Mouse (Mus musculus) lung, postnatal 10 days (tissue): ENCODE measurements around the gene Adgrl1.
"Not testable (repeated sequence)": the region's sequence is repeated elsewhere in the genome, so short reads cannot be mapped to it uniquely, and the experiment has no call there.

Experiments
- DNase-seq: peaks from one replicate; pipeline ENCODE4 v3.0.0; 2021

Adgrl1 gene

DNA sequence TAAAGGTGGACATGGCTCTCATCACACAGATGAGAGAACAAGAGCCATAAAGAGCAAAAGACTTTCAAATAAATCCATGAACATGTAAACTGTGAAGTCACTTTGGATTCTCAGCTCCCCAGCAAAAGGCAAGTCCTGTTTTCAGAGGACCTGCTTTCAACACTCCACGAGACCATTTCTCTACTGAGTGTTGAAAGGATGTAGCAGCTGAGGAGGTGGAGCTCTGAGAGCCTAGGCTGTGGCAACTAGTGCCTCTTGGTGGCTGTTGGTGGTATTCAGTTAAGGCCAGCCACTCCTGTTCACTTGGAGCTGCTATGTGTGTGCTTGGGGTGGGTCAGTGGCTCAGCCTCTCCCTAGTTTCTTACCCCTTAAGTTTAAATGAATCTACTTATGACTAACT, 56.9 kb downstream of the Adgrl1 start:
- peak; percentile 39 for DNase-seq

GRCm38 (mm10) chr8:83964015-83964765, 64.3 kb downstream of the Adgrl1 start:
- peak; percentile 84 for DNase-seq

DNA sequence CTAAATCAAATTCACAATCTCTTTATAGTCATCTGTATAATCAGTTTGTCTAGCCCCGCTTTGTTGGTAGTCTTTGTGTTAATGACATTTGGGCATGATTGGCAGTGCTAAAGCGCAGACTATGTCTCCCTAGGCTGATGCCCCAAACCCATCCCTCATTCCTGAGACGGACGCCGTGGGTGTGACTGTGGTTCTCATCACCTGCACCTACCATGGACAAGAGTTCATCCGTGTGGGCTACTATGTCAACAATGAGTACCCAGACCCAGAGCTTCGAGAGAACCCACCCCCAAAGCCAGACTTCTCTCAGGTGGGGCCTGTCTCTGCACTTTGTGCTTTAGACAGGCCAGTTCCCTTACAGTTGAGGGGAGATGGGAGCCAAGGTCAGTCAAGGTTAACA, 67.8 kb downstream of the Adgrl1 start:
- no peak for DNase-seq

DNA sequence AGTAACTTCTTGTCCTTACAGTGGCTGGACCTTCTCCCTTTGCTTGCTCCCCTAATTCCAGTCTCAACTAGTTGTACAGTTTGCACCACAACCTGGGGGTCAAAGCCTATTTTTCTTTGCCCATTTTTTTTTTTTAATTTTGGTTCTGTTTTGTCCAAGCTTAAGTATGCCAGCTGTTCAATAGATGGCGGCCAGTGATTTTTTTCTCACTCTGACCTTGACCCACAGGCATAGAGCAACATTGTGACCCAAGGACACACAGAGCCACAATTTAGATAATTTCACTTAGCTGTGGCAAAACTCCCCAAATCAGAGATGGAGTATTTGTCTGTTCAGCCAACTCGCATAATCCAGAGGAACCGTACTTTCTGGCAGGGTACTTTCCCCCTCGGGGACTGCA, 71.2 kb downstream of the Adgrl1 start:
- DNase-seq, result no peak

GRCm38 (mm10) chr8:83971661-83972060, 71.8 kb downstream of the Adgrl1 start:
- no peak for DNase-seq

GRCm38 (mm10) chr8:83972150-83973120, 72.5 kb downstream of the Adgrl1 start, which contains the start of gene Prkaca:
Prkaca (plus strand) TSS chr8:83972993.
- DNase-seq, result peak; percentile 99

- peak; percentile 34 for DNase-seq
These were observed 73.5 kb downstream of the Adgrl1 start for GRCm38 (mm10) chr8:83973161-83974031.

- peak; percentile 54 for DNase-seq
These were observed 74.6 kb downstream of the Adgrl1 start for GRCm38 (mm10) chr8:83974521-83974920.

DNA sequence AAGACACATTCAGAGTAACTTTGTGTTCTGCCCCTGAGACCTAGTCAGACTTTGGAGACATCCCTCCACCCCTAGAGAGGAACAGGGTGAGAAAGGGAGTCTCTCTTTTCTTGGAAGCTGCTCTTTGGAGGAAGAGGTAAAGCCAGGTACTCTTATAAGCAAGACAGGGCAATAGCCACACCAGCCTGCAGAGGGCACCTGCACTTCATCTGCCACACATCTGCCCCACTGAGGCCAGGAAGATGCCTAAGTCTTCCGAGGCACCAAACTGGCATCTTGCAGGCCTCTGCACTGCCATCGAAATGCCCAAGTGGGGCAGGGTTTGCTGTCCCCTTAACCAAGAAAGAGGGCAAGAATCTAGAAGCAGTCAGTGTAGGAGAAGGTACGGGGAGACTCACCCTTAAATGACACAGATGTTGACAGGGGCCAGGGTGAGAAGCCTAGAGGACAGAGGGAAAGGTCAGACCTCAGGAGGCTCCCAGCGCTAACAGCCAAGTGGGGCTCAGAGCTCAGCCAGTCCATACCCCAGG, 76.3 kb downstream of the Adgrl1 start:
- peak; percentile 39 for DNase-seq

DNA sequence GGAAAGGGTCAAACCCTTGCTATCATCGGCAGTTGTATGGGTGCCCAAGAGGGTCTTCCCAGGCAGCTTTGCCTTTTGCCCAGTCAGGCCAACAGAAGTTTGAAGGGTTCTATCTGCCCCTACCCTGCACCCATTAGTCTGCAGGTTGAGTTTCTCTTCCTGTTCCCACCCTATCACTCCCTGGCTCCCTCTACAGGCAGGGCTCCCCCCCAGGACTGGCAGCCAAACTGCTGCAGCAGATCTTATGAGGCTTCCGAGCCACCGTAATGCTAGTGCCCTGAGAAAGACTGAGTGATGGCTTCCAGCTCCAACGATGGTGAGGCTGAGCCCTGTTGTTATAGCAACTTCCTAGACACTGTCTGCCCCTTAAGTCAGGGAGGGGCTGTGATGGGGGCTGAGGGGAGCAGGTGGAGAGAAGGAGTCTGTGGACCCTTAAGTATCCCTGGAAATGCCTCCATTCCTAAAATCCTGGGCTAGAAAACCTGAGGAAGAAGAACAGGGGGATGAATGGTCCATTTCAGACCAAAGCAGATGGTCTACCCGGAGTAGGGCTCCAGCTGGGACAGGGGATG, 77.0 kb downstream of the Adgrl1 start:
- DNase-seq, result no peak

DNA sequence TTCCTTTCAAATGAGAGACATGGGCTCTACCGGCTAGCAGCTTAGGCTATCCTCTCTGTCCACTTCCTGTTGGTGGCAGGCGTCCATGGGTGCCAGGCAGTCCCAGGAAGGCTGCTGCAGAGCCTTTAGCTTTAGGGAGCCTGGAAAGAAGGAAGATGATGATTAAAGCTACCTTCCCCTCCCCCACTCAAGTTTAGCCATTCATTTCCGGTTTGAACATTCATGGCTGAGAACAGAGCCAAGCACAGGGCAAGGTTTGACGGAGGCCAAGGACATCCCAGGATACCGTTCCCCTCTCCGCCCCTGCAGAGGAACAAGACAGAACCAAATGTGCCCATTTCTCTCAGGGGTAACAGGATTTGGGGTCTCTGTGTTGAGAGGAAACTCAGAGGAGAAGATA, 77.7 kb downstream of the Adgrl1 start:
- DNase-seq, result peak; percentile 59

DNA sequence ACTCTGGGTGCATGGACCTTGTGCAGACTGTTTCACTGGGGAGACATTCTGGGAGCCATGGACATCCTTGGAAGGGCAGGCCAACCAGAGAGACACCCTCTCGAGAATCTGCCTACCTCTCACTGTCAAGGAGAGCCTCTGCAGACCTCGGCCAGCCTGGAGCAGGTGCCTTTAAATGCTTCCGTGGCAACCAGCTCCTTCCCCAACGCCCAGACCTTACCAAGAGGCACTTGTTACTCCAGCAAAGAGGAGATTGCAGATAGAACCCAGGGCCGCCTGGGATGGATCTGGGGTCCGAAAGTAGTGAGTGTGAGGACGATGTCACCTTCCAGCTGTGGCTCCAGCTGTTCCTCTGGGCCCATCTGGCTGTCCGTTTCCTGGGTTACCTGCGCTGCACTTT, 78.3 kb downstream of the Adgrl1 start:
- no peak for DNase-seq

- no peak for DNase-seq
These were observed 80.3 kb downstream of the Adgrl1 start for GRCm38 (mm10) chr8:83980250-83980649.

GRCm38 (mm10) chr8:83980845-83981244, 80.9 kb downstream of the Adgrl1 start:
- DNase-seq, result no peak

DNA sequence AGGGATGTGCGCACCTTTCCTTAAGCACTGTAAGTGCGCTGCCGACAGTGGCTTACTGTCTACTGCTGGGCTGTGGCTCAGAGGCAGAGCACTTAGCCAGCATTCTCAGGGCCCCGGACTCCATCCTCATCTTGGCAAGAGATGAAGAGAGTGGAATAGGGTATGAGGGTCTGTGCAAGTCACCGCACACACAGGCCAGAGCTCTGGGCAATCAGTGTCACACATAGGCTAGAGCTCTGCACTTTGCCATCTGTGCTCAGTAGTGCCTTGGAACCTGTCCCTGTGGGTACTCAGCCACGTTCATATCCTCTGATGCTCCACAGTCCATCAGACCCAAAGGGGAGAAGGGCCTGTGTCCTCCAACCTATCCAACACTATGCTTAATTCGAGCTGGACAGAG, 81.6 kb downstream of the Adgrl1 start:
- DNase-seq, result no peak

GRCm38 (mm10) chr8:83982449-83982848, 82.5 kb downstream of the Adgrl1 start:
- DNase-seq, result no peak

DNA sequence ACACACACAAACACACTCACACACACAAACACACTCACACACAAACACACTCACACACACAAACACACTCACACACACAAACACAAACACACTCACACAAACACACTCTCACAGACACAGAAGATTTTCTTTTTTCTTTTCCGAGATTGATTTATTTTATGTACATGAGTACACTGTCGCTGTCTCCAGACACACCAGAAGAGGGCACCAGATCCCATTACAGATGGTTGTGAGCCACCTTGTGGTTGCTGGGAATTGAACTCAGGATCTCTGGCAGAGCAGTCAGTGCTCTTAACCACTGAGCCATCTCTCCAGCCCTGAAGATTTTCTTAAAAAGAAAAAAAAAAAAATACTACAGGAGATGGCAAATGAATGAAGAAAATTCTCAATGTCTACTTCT, 83.3 kb downstream of the Adgrl1 start:
- not testable (repeated sequence) for DNase-seq

- DNase-seq, result no peak
These were observed 89.3 kb downstream of the Adgrl1 start for GRCm38 (mm10) chr8:83989243-83989642.

- no peak for DNase-seq
These were observed 90.3 kb downstream of the Adgrl1 start for GRCm38 (mm10) chr8:83990170-83990569.
